Mouse (Mus musculus): ENCODE results near the gene Cda. TPM values are rescaled to one million over a fixed set of nuclear protein-coding genes. Genes with fewer than 3 reads are reported as not detected.

The Cda gene
- polyA plus RNA-seq, 1 experiment from 2014 or later, result 7.6 TPM

- Histone ChIP-seq H3K36me3 (ENCODE audit: control insufficient read depth, insufficient read depth, low read length) (no peaks in the 10 kb centered on the region), H3K9me3 (replicated peaks; ENCODE audit: control insufficient read depth, low read length) (no peaks in the 10 kb centered on the region), H3K27ac (ENCODE audit: low read depth, low read length) (no peak overlapping the region), H3K4me3 (ENCODE audit: low read depth, low read length) (no peak overlapping the region), H3K27me3 (ENCODE audit: control insufficient read depth, insufficient read depth, low read length) (no peaks in the 10 kb centered on the region; the same call in 1 of the 2 replicates), H3K4me2 (no peak overlapping the region), H3K4me1 (ENCODE audit: control insufficient read depth, insufficient read depth, low read length) (peaks cover 9% of the 10 kb centered on the region), H3K9ac (ENCODE audit: low read depth, low read length) (no peak overlapping the region)
- no peak for ATAC-seq (replicated peaks; ENCODE audit: insufficient number of reproducible peaks, low FRiP score, low TSS enrichment)
- WGBS (ENCODE audit: insufficient replicate concordance), result 77% methylated on average over 9 of the region's 9 CpGs
Observed at GRCm38 (mm10) chr4:138344891-138345545, 22.8 kb downstream of the Cda start.

- Histone ChIP-seq H3K9me3 (replicated peaks; ENCODE audit: control insufficient read depth, low read length) (no peaks in the 10 kb centered on the region), H3K9ac (ENCODE audit: low read depth, low read length) (peak overlapping the region; percentile 13; the same call in 1 of the 2 replicates), H3K4me1 (ENCODE audit: control insufficient read depth, insufficient read depth, low read length) (peaks cover 9% of the 10 kb centered on the region), H3K4me3 (ENCODE audit: low read depth, low read length) (no peak overlapping the region), H3K4me2 (0 out of 2 replicates have a peak overlapping the region, but pooled peaks have one; percentile 11), H3K27ac (ENCODE audit: low read depth, low read length) (peak overlapping the region; percentile 67), H3K36me3 (ENCODE audit: control insufficient read depth, insufficient read depth, low read length) (no peaks in the 10 kb centered on the region), H3K27me3 (ENCODE audit: control insufficient read depth, insufficient read depth, low read length) (no peaks in the 10 kb centered on the region; the same call in 1 of the 2 replicates)
- no peak for ATAC-seq (replicated peaks; ENCODE audit: insufficient number of reproducible peaks, low FRiP score, low TSS enrichment)
- 48% methylated on average over 10 of the region's 10 CpGs for WGBS (ENCODE audit: insufficient replicate concordance)
Observed at GRCm38 (mm10) chr4:138343341-138343837, 24.4 kb downstream of the Cda start.

- no peak overlapping the region for H3K4me3 ChIP-seq (ENCODE audit: low read depth, low read length)
- H3K4me1 ChIP-seq (ENCODE audit: control insufficient read depth, insufficient read depth, low read length), result peaks cover 9% of the 10 kb centered on the region
- 70% methylated on average over 6 of the region's 6 CpGs for WGBS (ENCODE audit: insufficient replicate concordance)
- ATAC-seq (replicated peaks; ENCODE audit: insufficient number of reproducible peaks, low FRiP score, low TSS enrichment), result no peak
- no peaks in the 10 kb centered on the region for H3K9me3 ChIP-seq (replicated peaks; ENCODE audit: control insufficient read depth, low read length)
- H3K27me3 ChIP-seq (ENCODE audit: control insufficient read depth, insufficient read depth, low read length), result no peaks in the 10 kb centered on the region; the same call in 1 of the 2 replicates
- no peak overlapping the region for H3K9ac ChIP-seq (ENCODE audit: low read depth, low read length)
- H3K27ac ChIP-seq (ENCODE audit: low read depth, low read length), result peak overlapping the region; percentile 67
- H3K4me2 ChIP-seq, result 0 out of 2 replicates have a peak overlapping the region, but pooled peaks have one; percentile 11
- no peaks in the 10 kb centered on the region for H3K36me3 ChIP-seq (ENCODE audit: control insufficient read depth, insufficient read depth, low read length)
Observed at GRCm38 (mm10) chr4:138342778-138343177, 25.0 kb downstream of the Cda start.

- Histone ChIP-seq H3K27ac (ENCODE audit: low read depth, low read length) (no peak overlapping the region), H3K9ac (ENCODE audit: low read depth, low read length) (no peak overlapping the region), H3K9me3 (replicated peaks; ENCODE audit: control insufficient read depth, low read length) (no peaks in the 10 kb centered on the region), H3K36me3 (ENCODE audit: control insufficient read depth, insufficient read depth, low read length) (no peaks in the 10 kb centered on the region), H3K4me1 (ENCODE audit: control insufficient read depth, insufficient read depth, low read length) (peaks cover 9% of the 10 kb centered on the region), H3K4me3 (ENCODE audit: low read depth, low read length) (no peak overlapping the region), H3K4me2 (no peak overlapping the region), H3K27me3 (ENCODE audit: control insufficient read depth, insufficient read depth, low read length) (no peaks in the 10 kb centered on the region; the same call in 1 of the 2 replicates)
- no peak for ATAC-seq (replicated peaks; ENCODE audit: insufficient number of reproducible peaks, low FRiP score, low TSS enrichment)
- 75% methylated on average over 7 of the region's 7 CpGs for WGBS (ENCODE audit: insufficient replicate concordance)
Observed at GRCm38 (mm10) chr4:138342048-138342447, 25.7 kb downstream of the Cda start.

- Histone ChIP-seq H3K27ac (ENCODE audit: low read depth, low read length) (no peak overlapping the region), H3K9me3 (replicated peaks; ENCODE audit: control insufficient read depth, low read length) (no peaks in the 10 kb centered on the region), H3K36me3 (ENCODE audit: control insufficient read depth, insufficient read depth, low read length) (no peaks in the 10 kb centered on the region), H3K4me1 (ENCODE audit: control insufficient read depth, insufficient read depth, low read length) (peaks cover 9% of the 10 kb centered on the region), H3K4me3 (ENCODE audit: low read depth, low read length) (no peak overlapping the region), H3K27me3 (ENCODE audit: control insufficient read depth, insufficient read depth, low read length) (no peaks in the 10 kb centered on the region; the same call in 1 of the 2 replicates), H3K4me2 (no peak overlapping the region), H3K9ac (ENCODE audit: low read depth, low read length) (no peak overlapping the region)
- ATAC-seq (replicated peaks; ENCODE audit: insufficient number of reproducible peaks, low FRiP score, low TSS enrichment), result no peak
- WGBS (ENCODE audit: insufficient replicate concordance), result 48% methylated on average over 8 of the region's 8 CpGs
Observed at GRCm38 (mm10) chr4:138341393-138341792, 26.4 kb downstream of the Cda start.

GRCm38 (mm10) chr4:138339963-138340362, 27.8 kb downstream of the Cda start:
- H3K4me1 ChIP-seq (ENCODE audit: control insufficient read depth, insufficient read depth, low read length), result peaks cover 9% of the 10 kb centered on the region
- WGBS (ENCODE audit: insufficient replicate concordance), result 22% methylated on average over 4 of the region's 4 CpGs
- H3K9ac ChIP-seq (ENCODE audit: low read depth, low read length), result no peak overlapping the region
- no peak for ATAC-seq (replicated peaks; ENCODE audit: insufficient number of reproducible peaks, low FRiP score, low TSS enrichment)
- H3K27ac ChIP-seq (ENCODE audit: low read depth, low read length), result no peak overlapping the region
- no peaks in the 10 kb centered on the region for H3K9me3 ChIP-seq (replicated peaks; ENCODE audit: control insufficient read depth, low read length)
- no peaks in the 10 kb centered on the region for H3K36me3 ChIP-seq (ENCODE audit: control insufficient read depth, insufficient read depth, low read length)
- no peak overlapping the region for H3K4me3 ChIP-seq (ENCODE audit: low read depth, low read length)
- no peak overlapping the region for H3K4me2 ChIP-seq
- H3K27me3 ChIP-seq (ENCODE audit: control insufficient read depth, insufficient read depth, low read length), result no peaks in the 10 kb centered on the region; the same call in 1 of the 2 replicates

GRCm38 (mm10) chr4:138337341-138337740, 30.5 kb downstream of the Cda start:
- Histone ChIP-seq H3K4me1 (ENCODE audit: control insufficient read depth, insufficient read depth, low read length) (no peaks in the 10 kb centered on the region; the same call in 1 of the 2 replicates), H3K4me2 (no peak overlapping the region), H3K27me3 (ENCODE audit: control insufficient read depth, insufficient read depth, low read length) (peaks cover 3% of the 10 kb centered on the region), H3K27ac (ENCODE audit: low read depth, low read length) (no peak overlapping the region), H3K9ac (ENCODE audit: low read depth, low read length) (no peak overlapping the region), H3K9me3 (replicated peaks; ENCODE audit: control insufficient read depth, low read length) (no peaks in the 10 kb centered on the region), H3K36me3 (ENCODE audit: control insufficient read depth, insufficient read depth, low read length) (no peaks in the 10 kb centered on the region), H3K4me3 (ENCODE audit: low read depth, low read length) (no peak overlapping the region)
- ATAC-seq (replicated peaks; ENCODE audit: insufficient number of reproducible peaks, low FRiP score, low TSS enrichment), result no peak
- 75% methylated on average over 9 of the region's 9 CpGs for WGBS (ENCODE audit: insufficient replicate concordance)

GRCm38 (mm10) chr4:138336876-138337275, 30.9 kb downstream of the Cda start:
- Histone ChIP-seq H3K4me1 (ENCODE audit: control insufficient read depth, insufficient read depth, low read length) (no peaks in the 10 kb centered on the region), H3K27me3 (ENCODE audit: control insufficient read depth, insufficient read depth, low read length) (peaks cover 6% of the 10 kb centered on the region), H3K4me2 (no peak overlapping the region), H3K27ac (ENCODE audit: low read depth, low read length) (no peak overlapping the region), H3K36me3 (ENCODE audit: control insufficient read depth, insufficient read depth, low read length) (no peaks in the 10 kb centered on the region), H3K9ac (ENCODE audit: low read depth, low read length) (no peak overlapping the region), H3K9me3 (replicated peaks; ENCODE audit: control insufficient read depth, low read length) (no peaks in the 10 kb centered on the region), H3K4me3 (ENCODE audit: low read depth, low read length) (no peak overlapping the region)
- WGBS (ENCODE audit: insufficient replicate concordance), result 71% methylated on average over 5 of the region's 5 CpGs
- ATAC-seq (replicated peaks; ENCODE audit: insufficient number of reproducible peaks, low FRiP score, low TSS enrichment), result no peak

- no peak for ATAC-seq (replicated peaks; ENCODE audit: insufficient number of reproducible peaks, low FRiP score, low TSS enrichment)
Observed at GRCm38 (mm10) chr4:138335648-138336047, 32.1 kb downstream of the Cda start.

More at GRCm38 (mm10) chr4:138335648-138336047, 32.1 kb downstream of the Cda start:
- 80% methylated on average over 6 of the region's 6 CpGs for WGBS (ENCODE audit: insufficient replicate concordance)
- peaks cover 18% of the 10 kb centered on the region for H3K27me3 ChIP-seq (ENCODE audit: control insufficient read depth, insufficient read depth, low read length)
- H3K36me3 ChIP-seq (ENCODE audit: control insufficient read depth, insufficient read depth, low read length), result no peaks in the 10 kb centered on the region
- H3K4me3 ChIP-seq (ENCODE audit: low read depth, low read length), result no peak overlapping the region
- no peak overlapping the region for H3K9ac ChIP-seq (ENCODE audit: low read depth, low read length)
- H3K9me3 ChIP-seq (replicated peaks; ENCODE audit: control insufficient read depth, low read length), result no peaks in the 10 kb centered on the region
- no peak overlapping the region for H3K27ac ChIP-seq (ENCODE audit: low read depth, low read length)
- H3K4me2 ChIP-seq, result no peak overlapping the region
- no peaks in the 10 kb centered on the region for H3K4me1 ChIP-seq (ENCODE audit: control insufficient read depth, insufficient read depth, low read length)

All from heart, embryonic 11.5 days (tissue).